Mouse (Mus musculus): ENCODE results near the gene Gfpt2. TPM values are rescaled to one million over a fixed set of nuclear protein-coding genes. Genes with fewer than 3 reads are reported as not detected.

Gfpt2 gene
- polyA plus RNA-seq, 1 experiment from 2014 or later, result 7.0 TPM

GRCm38 (mm10) chr11:49872779-49873178 lies 78.8 kb downstream of the Gfpt2 start:
- H3K4me3 ChIP-seq, result no peak overlapping the region
- H3K4me1 ChIP-seq, result peaks cover 10% of the 10 kb centered on the region
- no peak overlapping the region for H3K4me2 ChIP-seq
- WGBS, result 97% methylated on average over 6 of the region's 6 CpGs
- H3K27ac ChIP-seq, result no peak overlapping the region
- no peaks in the 10 kb centered on the region for H3K27me3 ChIP-seq
- no peak for ATAC-seq
- no peak overlapping the region for H3K9ac ChIP-seq
- H3K9me3 ChIP-seq (replicated peaks), result no peaks in the 10 kb centered on the region
- peaks cover 44% of the 10 kb centered on the region for H3K36me3 ChIP-seq (ENCODE audit: poor library complexity, severe bottlenecking)

GRCm38 (mm10) chr11:49876948-49877817 lies 83.2 kb downstream of the Gfpt2 start:
- Histone ChIP-seq H3K27ac (peak overlapping the region; percentile 67), H3K9me3 (replicated peaks) (no peaks in the 10 kb centered on the region), H3K4me3 (no peak overlapping the region), H3K4me2 (no peak overlapping the region), H3K9ac (no peak overlapping the region), H3K27me3 (no peaks in the 10 kb centered on the region), H3K36me3 (ENCODE audit: poor library complexity, severe bottlenecking) (peaks cover 56% of the 10 kb centered on the region), H3K4me1 (peaks cover 10% of the 10 kb centered on the region)
- 80% methylated on average over 8 of the region's 8 CpGs for WGBS
- ATAC-seq, result peak; percentile 48; the same call in 1 of the 2 replicates

GRCm38 (mm10) chr11:49879950-49880642 lies 86.1 kb downstream of the Gfpt2 start:
- H3K27me3 ChIP-seq, result no peaks in the 10 kb centered on the region
- H3K4me2 ChIP-seq, result no peak overlapping the region
- H3K4me1 ChIP-seq, result peaks cover 10% of the 10 kb centered on the region
- 86% methylated on average over 3 of the region's 3 CpGs for WGBS
- H3K36me3 ChIP-seq (ENCODE audit: poor library complexity, severe bottlenecking), result peaks cover 57% of the 10 kb centered on the region
- no peak overlapping the region for H3K4me3 ChIP-seq
- ATAC-seq, result no peak
- H3K27ac ChIP-seq, result no peak overlapping the region
- H3K9me3 ChIP-seq (replicated peaks), result no peaks in the 10 kb centered on the region
- H3K9ac ChIP-seq, result no peak overlapping the region

- 89% methylated on average over 3 of the region's 3 CpGs for WGBS
- H3K27ac ChIP-seq, result no peak overlapping the region
Observed at GRCm38 (mm10) chr11:49883394-49883793, 89.4 kb downstream of the Gfpt2 start.

More at GRCm38 (mm10) chr11:49883394-49883793, 89.4 kb downstream of the Gfpt2 start:
- H3K27me3 ChIP-seq, result no peaks in the 10 kb centered on the region
- no peak overlapping the region for H3K4me3 ChIP-seq
- H3K4me2 ChIP-seq, result no peak overlapping the region
- H3K4me1 ChIP-seq, result no peaks in the 10 kb centered on the region
- peaks cover 69% of the 10 kb centered on the region for H3K36me3 ChIP-seq (ENCODE audit: poor library complexity, severe bottlenecking)
- H3K9ac ChIP-seq, result no peak overlapping the region
- no peaks in the 10 kb centered on the region for H3K9me3 ChIP-seq (replicated peaks)
- ATAC-seq, result no peak

Small RNAs within 50 kb of the gene (microRNA-seq; reads per million reads assigned to microRNA genes)
- not detected for gene Gm23813

Other genes with a start within 250 kb of the Gfpt2 start
- gene Olfr1380, start 237.3 kb upstream of the Gfpt2 start, polyA plus RNA-seq (2015; fragmentation: Nextera tagmentation; extraction: Ambion mirVana), result not detected in 2 replicates
- gene Flt4, start 184.9 kb upstream of the Gfpt2 start, polyA plus RNA-seq (2015; fragmentation: Nextera tagmentation; extraction: Ambion mirVana), result 1.5 TPM in 2 replicates
- not detected in 2 replicates for gene Scgb3a1, start 130.6 kb upstream of the Gfpt2 start, polyA plus RNA-seq (2015; fragmentation: Nextera tagmentation; extraction: Ambion mirVana)
- 71.4 and 76.3 TPM in 2 replicates for gene Cnot6, start 81.5 kb upstream of the Gfpt2 start, polyA plus RNA-seq (2015; fragmentation: Nextera tagmentation; extraction: Ambion mirVana)
- 33.1 and 33.2 TPM in 2 replicates for gene Mapk9, start 52.6 kb downstream of the Gfpt2 start, polyA plus RNA-seq (2015; fragmentation: Nextera tagmentation; extraction: Ambion mirVana)
- gene Rasgef1c, start 107.7 kb downstream of the Gfpt2 start, polyA plus RNA-seq (2015; fragmentation: Nextera tagmentation; extraction: Ambion mirVana), result 5.7 and 6.3 TPM in 2 replicates
- gene Rnf130, start 231.2 kb downstream of the Gfpt2 start, polyA plus RNA-seq (2015; fragmentation: Nextera tagmentation; extraction: Ambion mirVana), result 59.5 and 64.1 TPM in 2 replicates

Data from forebrain, embryonic 13.5 days (tissue).